Mouse (Mus musculus): ENCODE measurements at regions not wholly inside any gene's neighbourhood (a gene's known extent, or its start where the extent isn't known, plus 50 kb on each side); places are given as distances from the start of the nearest gene placed in this dataset.

- no peak for DNase-seq (ENCODE audit: low spot score)
Measured at GRCm38 (mm10) chr2:159950369-159950768, 383.6 kb downstream of the Gm826 start.

- no peak for DNase-seq (ENCODE audit: low spot score)
Measured at GRCm38 (mm10) chr2:159949046-159949445, 384.9 kb downstream of the Gm826 start.

GRCm38 (mm10) chr2:159930744-159931143 lies 403.2 kb downstream of the Gm826 start:
- no peak for DNase-seq (ENCODE audit: low spot score)

GRCm38 (mm10) chr2:159889701-159890100 lies 444.3 kb downstream of the Gm826 start:
- DNase-seq (ENCODE audit: low spot score): no peak

- DNase-seq (ENCODE audit: low spot score): no peak
Measured at GRCm38 (mm10) chr2:159884773-159885459, 449.0 kb downstream of the Gm826 start.

- DNase-seq (ENCODE audit: low spot score): no peak
Measured at GRCm38 (mm10) chr2:159866981-159867380, 467.0 kb downstream of the Gm826 start.

GRCm38 (mm10) chr2:159866391-159866790 lies 467.6 kb downstream of the Gm826 start:
- no peak for DNase-seq (ENCODE audit: low spot score)

- DNase-seq (ENCODE audit: low spot score): no peak
Measured at GRCm38 (mm10) chr2:159863185-159863584, 470.8 kb downstream of the Gm826 start.

- no peak for DNase-seq (ENCODE audit: low spot score)
Measured at GRCm38 (mm10) chr2:159853891-159854665, 479.9 kb downstream of the Gm826 start.

- no peak for DNase-seq (ENCODE audit: low spot score)
Measured at GRCm38 (mm10) chr2:159852959-159853358, 481.0 kb downstream of the Gm826 start.

- no peak for DNase-seq (ENCODE audit: low spot score)
Measured at GRCm38 (mm10) chr2:159832488-159833113, 501.4 kb downstream of the Gm826 start.

GRCm38 (mm10) chr2:159826417-159826816 lies 507.5 kb downstream of the Gm826 start:
- no peak for DNase-seq (ENCODE audit: low spot score)

GRCm38 (mm10) chr2:159818556-159818955 lies 515.4 kb downstream of the Gm826 start:
- no peak for DNase-seq (ENCODE audit: low spot score)

- DNase-seq (ENCODE audit: low spot score): no peak
Measured at GRCm38 (mm10) chr2:159816344-159816743, 517.6 kb downstream of the Gm826 start.

All from testis, postnatal 14 days (tissue).